Mouse (Mus musculus) erythroblast, embryonic 14.5 days (primary cell): ENCODE data around the gene Abcg4. TPM values are rescaled to one million over a fixed set of nuclear protein-coding genes. Genes with fewer than 3 reads are reported as not detected.
"Not testable (repeated sequence)": the region's sequence is repeated elsewhere in the genome, so short reads cannot be mapped to it uniquely, and the experiment has no call there.

Source experiments
- H3K27me3 ChIP-seq: 2 replicates; pipeline ENCODE4 v1.6.1; 2012; ENCODE audit warnings: inconsistent platforms; ENCODE audit not compliant: control insufficient read depth
- H3K36me3 ChIP-seq: 2 replicates; pipeline ENCODE4 v1.6.1; 2012; ENCODE audit warnings: mild to moderate bottlenecking, inconsistent platforms; ENCODE audit not compliant: control insufficient read depth
- H3K4me1 ChIP-seq: 2 replicates; pipeline ENCODE4 v1.6.1; 2012; ENCODE audit warnings: inconsistent platforms; ENCODE audit not compliant: control insufficient read depth
- H3K4me3 ChIP-seq: replicated peaks from 2 replicates; pipeline ENCODE3; 2012; ENCODE audit warnings: moderate library complexity, mild to moderate bottlenecking, inconsistent platforms
- H3K9me3 ChIP-seq: 2 replicates; pipeline ENCODE4 v1.6.1; 2012; ENCODE audit warnings: low read length, inconsistent platforms, mixed read lengths; ENCODE audit not compliant: control insufficient read depth
- GATA1 ChIP-seq: IDR thresholded peaks from 2 replicates; pipeline ENCODE4 v1.6.1; 2012; ENCODE audit warnings: low read length, inconsistent platforms, mixed read lengths
- TAL1 ChIP-seq: IDR thresholded peaks from 3 replicates; pipeline ENCODE4 v1.6.1; 2012; ENCODE audit warnings: low read length, inconsistent platforms, mixed read lengths
- polyA plus RNA-seq: library from polyadenylated mRNA; stranded (reverse); fragments of >175 nt; gene quantifications from 2 replicates; pipeline ENCODE4 v1.2.3, GENCODE M21; 2012

The Abcg4 gene
- 19.1 and 19.9 TPM in 2 replicates for polyA plus RNA-seq

DNA sequence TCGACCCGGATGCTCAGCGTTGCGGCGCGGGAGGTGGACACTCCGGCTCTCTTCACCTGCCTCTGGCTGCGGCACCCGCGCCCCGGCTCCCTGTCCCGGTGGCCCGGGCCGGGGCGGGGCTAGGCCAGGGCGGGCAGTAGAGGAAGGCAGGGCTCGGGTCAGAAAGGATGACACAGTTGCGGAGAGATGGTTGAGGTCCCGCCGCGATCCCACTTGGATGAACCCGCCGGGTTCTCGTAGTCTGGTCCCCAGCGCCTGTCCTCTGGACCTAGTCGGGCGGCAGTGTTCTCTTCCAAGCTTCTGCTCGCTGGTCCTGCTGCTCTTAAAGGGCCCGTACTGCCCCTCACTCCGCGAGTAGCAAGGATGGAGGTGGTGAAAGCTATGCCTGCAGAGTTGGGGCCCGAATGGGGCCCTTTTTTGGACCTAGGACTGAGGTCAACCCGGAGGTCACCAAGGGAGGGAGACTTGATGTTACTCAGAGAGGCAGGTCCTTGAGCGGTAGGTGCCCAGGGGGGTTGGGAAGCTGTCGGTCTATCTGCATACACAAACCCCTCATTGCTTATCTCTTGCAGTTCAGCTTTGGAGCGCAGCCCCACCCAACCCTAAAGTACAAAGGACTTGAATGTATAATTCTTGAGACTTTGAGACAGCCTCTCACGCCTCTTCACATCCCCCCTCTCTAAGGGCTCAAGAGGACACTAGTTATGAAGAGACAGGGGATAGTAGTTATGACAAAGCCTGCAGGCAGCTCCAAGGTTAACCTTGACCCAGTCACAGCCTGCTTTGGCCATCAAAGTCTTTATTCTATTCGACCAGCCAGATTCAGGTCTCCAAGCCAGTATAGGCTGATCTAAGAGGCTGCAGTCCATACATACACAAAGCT is at the start of gene Abcg4:
Abcg4 (minus strand) TSS at position 540 of the 883 bp plus-strand sequence.
- H3K4me1 ChIP-seq = peaks cover 88% of the 10 kb centered on the region
- H3K36me3 ChIP-seq = peaks cover 81% of the 10 kb centered on the region

DNA sequence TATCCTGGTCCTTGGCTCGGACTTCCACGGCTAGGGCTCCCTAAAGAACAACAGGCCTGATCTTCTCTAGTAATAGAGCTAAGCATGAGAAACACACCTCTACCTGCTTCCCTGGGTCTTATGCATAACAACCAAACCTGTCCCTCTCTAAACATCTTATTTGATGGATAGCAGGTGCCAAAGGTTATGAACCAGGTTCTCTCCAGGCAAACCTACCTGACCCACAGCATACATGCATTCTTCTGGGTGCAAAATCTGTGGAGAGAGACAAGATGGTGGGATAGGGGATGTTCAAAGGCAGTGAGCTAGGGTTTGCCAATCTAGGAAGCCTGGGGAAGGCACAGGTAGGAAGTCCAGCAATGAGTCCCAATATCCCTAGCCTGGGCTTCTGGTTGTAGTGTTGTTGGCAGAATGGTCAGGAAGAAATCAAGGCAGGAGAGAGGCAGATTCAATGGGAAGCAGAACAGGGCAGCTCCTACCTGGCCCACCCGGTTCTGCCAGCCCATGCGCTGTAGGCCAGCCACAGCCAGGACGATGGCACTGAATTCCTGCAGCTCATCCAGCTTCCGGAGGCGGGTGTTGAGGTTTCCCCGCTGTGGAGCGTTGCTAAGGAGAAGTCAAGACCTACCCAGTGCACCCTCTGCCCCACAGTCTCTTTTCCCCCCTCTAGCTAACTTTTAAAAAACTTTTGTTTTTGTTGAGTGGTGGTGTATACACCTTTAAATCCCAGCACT is 49.2 kb upstream of the Abcg4 start:
- no peak for TF ChIP-seq GATA1
- no peak for TF ChIP-seq TAL1
- peaks cover 3% of the 10 kb centered on the region for H3K9me3 ChIP-seq
- H3K4me3 ChIP-seq = peak overlapping the region; percentile 70
- H3K4me1 ChIP-seq = peaks cover 51% of the 10 kb centered on the region
- peaks cover 96% of the 10 kb centered on the region for H3K36me3 ChIP-seq
- H3K27me3 ChIP-seq = no peaks in the 10 kb centered on the region

More for the DNA sequence above, at the start of gene Abcg4:
- H3K27me3 ChIP-seq = peaks cover 2% of the 10 kb centered on the region; the same call in 1 of the 2 replicates
- TF ChIP-seq TAL1 (peak; percentile 67), GATA1 (peak; percentile 79)
- H3K4me3 ChIP-seq = peak within 1 kb of the TSS; percentile 100
- H3K9me3 ChIP-seq = peaks cover 12% of the 10 kb centered on the region

- TF ChIP-seq GATA1 = no peak
- peaks cover 96% of the 10 kb centered on the region for H3K36me3 ChIP-seq
- H3K27me3 ChIP-seq = no peaks in the 10 kb centered on the region
- H3K9me3 ChIP-seq = peaks cover 3% of the 10 kb centered on the region
- H3K4me1 ChIP-seq = peaks cover 51% of the 10 kb centered on the region
- H3K4me3 ChIP-seq = peak overlapping the region; percentile 70
Measured at GRCm38 (mm10) chr9:44336964-44337363, 48.5 kb upstream of the Abcg4 start.

DNA sequence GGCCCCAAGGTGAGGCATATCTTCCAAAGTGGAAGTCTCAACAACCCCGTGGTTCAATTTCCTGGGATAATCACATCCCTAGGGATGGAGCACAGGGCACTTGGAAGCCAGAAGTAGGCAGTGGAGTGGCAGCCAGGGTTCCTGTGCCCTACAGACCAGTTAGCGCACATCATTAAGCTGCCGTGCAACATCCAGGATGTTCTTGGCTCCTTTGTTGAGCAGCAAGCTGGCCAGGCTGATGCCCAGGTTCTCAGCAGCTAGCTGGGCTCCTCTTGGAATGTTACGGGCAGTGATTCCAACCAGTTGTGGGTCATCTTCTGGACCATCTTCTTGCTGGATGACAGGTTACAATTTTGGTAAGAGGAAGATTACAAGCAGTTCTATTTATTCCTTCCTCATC is 48.1 kb upstream of the Abcg4 start:
- Histone ChIP-seq H3K4me1 (peaks cover 55% of the 10 kb centered on the region), H3K36me3 (peaks cover 96% of the 10 kb centered on the region), H3K4me3 (peak overlapping the region; percentile 70)
- H3K27me3 ChIP-seq, H3K9me3 ChIP-seq: not testable (repeated sequence)

GRCm38 (mm10) chr9:44336093-44336406 is 47.6 kb upstream of the Abcg4 start:
- TF ChIP-seq GATA1 (no peak), TAL1 (no peak)
- peaks cover 96% of the 10 kb centered on the region for H3K36me3 ChIP-seq
- H3K4me3 ChIP-seq = peak overlapping the region; percentile 70
- H3K27me3 ChIP-seq = no peaks in the 10 kb centered on the region
- H3K4me1 ChIP-seq = peaks cover 56% of the 10 kb centered on the region
- H3K9me3 ChIP-seq = peaks cover 3% of the 10 kb centered on the region

- Histone ChIP-seq H3K4me1 (peaks cover 60% of the 10 kb centered on the region), H3K27me3 (no peaks in the 10 kb centered on the region), H3K9me3 (peaks cover 3% of the 10 kb centered on the region; the same call in 1 of the 2 replicates), H3K4me3 (peak overlapping the region; percentile 70), H3K36me3 (peaks cover 96% of the 10 kb centered on the region)
- TF ChIP-seq GATA1 = no peak
Measured at GRCm38 (mm10) chr9:44335331-44336092, 47.1 kb upstream of the Abcg4 start.

DNA sequence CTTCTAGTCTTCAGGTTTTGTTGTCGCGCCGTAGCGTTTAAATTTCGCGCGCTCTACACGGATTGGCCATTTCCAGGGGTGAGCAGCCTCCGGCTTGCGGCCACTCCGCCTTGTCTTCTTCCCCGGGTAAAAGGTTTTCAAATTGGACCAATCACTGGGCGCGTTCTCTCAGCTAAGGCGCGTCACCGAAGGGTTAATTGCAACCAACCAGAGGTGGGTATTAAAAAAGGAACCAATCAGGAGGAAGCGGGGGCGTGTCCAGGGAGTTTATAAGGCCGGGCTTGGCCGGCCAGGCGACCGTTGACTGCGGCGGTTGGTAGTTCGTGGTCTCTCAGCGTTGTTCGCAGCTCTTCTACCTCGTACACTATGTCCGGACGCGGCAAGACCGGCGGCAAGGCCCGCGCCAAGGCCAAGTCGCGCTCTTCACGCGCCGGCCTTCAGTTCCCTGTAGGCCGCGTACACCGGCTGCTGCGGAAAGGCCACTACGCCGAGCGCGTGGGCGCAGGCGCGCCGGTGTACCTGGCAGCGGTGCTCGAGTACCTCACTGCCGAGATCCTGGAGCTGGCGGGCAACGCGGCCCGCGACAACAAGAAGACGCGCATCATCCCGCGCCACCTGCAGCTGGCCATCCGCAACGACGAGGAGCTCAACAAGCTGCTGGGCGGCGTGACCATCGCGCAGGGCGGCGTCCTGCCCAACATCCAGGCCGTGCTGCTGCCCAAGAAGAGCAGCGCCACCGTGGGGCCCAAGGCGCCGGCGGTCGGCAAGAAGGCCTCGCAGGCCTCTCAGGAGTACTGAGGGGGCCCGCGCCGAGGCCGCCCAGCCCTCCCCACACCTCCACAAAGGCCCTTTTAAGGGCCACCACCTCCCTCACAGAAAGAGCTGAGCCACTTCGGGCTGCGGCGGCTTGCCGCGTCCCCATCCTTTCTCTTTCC is 46.2 kb upstream of the Abcg4 start, which contains the start of gene H2afx:
H2afx (plus strand) TSS at position 299 of the 935 bp plus-strand sequence.
- H3K4me3 ChIP-seq = peak within 1 kb of the TSS; percentile 70
- H3K27me3 ChIP-seq = no peaks in the 10 kb centered on the region
- H3K36me3 ChIP-seq = peaks cover 96% of the 10 kb centered on the region
- H3K9me3 ChIP-seq = peaks cover 3% of the 10 kb centered on the region; the same call in 1 of the 2 replicates
- H3K4me1 ChIP-seq = peaks cover 55% of the 10 kb centered on the region
- no peak for TF ChIP-seq GATA1
- TF ChIP-seq TAL1 = no peak

DNA sequence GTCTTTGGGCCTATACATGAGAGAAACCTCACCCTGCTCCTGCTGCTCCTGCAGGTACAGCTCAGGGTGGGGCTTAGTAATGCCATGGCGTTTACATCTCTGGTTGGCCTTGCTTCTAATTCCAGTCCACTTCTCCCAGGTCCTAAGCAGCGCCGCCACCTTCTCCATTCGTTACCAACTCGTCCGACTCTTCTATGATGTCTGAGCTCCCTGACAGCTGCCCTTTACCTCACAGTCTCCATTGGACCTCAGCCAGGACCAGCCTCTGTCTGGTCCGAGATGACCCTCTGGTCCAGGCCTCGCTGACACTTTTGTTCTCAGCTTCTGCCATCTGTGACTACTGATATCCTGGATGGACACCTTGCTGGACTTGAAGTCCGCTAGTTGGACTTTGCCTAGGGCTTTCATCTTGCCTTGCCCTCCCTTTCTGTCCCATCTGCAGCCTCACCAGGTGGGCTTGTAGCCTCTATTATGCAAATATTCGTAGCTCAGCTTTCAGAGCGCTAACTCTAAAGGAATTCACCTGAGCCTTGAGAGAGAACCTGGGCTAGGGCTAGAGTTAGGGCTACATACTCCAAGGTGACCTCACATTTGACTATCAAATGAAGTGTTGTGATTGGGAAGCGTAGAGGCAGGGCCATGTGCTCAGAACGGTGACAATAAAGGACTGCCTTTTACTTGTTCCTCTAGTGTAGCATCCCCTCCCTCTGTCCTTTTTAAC is 44.7 kb upstream of the Abcg4 start:
- peaks cover 3% of the 10 kb centered on the region; the same call in 1 of the 2 replicates for H3K9me3 ChIP-seq
- H3K36me3 ChIP-seq = peaks cover 95% of the 10 kb centered on the region
- H3K4me3 ChIP-seq = peak overlapping the region; percentile 70
- TF ChIP-seq GATA1 (no peak), TAL1 (no peak)
- H3K4me1 ChIP-seq = peaks cover 48% of the 10 kb centered on the region
- H3K27me3 ChIP-seq = no peaks in the 10 kb centered on the region
